Mouse (Mus musculus): Measurements from ENCODE around the gene Ism2.

Gene Ism2

DNA sequence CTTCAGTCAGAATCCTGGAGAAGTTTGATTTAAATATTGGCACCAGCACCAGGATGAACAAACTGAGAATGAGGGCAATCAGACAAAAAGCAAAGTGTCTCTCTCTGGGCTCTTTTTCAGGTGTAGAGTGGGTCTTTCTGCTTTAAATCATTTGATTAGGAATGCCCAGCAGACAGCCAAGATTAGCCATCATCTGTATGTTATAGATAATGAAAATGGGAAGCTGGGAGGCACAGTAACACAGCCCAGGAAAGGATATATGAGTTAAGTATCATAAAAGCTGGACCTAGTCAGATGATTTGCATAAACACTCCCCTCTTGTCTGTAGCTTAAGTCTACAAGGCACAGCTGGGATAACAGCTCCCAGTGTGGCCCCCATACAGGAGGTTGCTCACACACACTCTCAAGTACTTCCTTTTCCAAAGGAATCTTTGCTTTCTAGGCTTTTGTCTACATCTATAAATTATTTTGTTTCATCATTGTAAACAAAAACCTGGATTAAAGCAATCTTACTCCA lies 69.1 kb downstream of the Ism2 start:
- DNase-seq (ENCODE audit: low spot score): no peak

DNA sequence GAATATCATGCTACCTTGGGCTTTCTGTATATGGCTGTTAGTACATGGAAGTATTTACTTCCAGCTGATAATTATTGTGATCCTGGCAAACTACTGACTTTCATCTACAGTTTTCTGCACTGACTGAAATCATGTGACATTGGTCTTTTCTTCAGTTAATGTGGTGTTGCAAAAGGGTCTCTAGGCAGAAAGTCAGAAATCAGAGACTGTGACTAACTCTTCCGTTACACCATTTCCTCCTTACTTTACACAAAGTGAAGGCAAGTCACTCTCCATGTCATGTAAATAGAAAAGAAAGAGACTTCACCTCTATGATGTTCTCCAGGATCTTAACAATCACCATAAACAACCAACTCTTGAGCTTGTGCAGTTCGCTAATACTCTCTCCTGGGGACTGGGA lies 69.9 kb downstream of the Ism2 start:
- DNase-seq (ENCODE audit: low spot score): no peak

Measured in layer of hippocampus, adult 9-10 months (tissue).